Mouse (Mus musculus) kidney, adult 11 months (tissue): Measurements from ENCODE around the gene Mllt3.

Experiments
- DNase-seq: peaks from one replicate; pipeline ENCODE4 v3.0.0; 2022

Mllt3 gene

DNA sequence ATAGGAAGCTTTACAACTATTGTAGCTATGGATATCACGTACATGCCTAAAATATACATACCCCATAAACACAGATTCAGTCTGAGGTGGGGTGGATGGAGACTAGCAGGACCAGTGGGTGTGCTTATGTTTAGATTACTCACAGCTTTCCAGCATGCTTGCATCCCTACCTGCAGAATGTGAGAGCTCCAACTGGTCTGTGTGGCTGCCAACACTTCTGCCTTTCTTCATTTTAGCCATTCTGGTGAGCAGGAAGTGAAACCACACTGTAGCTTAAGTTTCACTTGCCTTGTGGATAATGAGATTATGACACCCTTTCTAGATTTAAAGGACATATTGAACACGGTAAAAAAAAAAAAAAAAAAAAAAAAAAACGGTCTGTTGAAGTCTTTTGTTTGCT lies 88.8 kb downstream of the Mllt3 start:
- no peak for DNase-seq

DNA sequence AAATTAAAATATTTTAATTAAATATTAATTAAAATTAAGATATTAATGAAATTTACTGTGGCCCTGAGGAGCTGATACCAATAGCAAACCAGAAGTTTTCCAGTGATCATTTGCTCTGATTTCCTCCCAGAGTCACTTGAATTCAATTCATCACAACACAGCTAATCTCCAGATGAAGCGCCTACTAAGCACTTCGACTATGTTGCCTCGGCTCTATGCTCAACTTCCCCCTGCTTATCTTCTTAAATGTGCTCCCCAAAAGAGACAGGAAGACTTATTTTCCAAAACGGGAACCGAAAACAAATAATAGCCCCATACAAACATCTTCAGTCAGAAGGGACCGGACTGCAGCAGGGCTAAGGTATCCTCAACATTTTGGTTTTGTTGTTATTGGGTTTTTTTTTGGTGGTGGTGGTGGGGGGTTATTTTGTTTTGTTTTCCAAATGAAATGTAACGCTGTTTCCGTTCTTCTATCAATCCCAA lies 90.2 kb downstream of the Mllt3 start:
- DNase-seq = no peak

DNA sequence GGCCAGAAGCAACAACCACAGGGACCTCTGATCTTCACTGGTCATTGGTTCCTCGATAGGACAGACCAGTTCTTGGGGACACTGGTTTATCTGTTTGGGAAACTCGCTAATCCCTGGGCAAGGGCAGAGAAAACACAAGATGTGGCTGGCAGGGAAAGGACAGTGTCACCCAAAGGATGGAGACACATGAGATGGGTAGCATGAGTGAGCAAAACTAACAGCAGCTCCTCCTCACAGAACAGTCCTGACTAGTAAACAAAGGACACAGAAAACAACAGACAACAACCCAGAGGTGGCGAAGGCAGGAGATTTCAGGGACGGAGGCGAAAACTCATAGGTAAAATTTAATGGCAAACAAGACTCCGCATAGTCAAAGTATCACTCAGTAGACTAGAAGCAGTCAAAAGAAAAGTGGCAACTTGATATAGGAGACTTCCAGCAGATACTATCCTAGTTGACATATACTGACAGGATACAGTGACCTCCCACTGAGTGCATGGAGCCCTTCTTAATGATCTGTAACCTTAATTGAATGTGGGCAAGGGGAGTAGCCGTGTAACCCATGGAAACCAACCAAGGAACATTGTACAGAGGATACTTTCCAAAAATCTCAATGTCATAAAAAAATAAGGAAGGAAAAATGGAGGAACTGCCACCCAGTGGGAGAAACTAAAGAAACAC lies 93.5 kb downstream of the Mllt3 start:
- DNase-seq = no peak

DNA sequence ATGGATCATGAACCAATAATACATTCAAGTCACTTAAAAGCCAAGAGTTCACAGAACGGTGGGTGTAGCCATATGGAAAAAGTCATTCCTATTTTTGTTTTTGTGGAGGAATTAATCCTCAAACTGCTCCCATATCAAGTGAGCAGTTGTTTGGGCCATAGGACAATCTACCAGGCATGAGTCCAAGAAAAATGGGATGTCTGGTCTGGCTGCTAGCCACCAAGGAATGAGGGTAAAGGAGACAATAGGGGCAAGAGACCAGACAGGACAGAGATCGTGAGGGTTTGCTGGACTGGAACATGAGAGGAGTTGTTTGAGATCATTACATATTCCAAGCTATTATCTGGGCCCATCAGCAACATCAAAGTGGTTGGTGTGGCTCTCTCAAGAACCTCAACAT lies 96.8 kb downstream of the Mllt3 start:
- DNase-seq = peak; percentile 17

DNA sequence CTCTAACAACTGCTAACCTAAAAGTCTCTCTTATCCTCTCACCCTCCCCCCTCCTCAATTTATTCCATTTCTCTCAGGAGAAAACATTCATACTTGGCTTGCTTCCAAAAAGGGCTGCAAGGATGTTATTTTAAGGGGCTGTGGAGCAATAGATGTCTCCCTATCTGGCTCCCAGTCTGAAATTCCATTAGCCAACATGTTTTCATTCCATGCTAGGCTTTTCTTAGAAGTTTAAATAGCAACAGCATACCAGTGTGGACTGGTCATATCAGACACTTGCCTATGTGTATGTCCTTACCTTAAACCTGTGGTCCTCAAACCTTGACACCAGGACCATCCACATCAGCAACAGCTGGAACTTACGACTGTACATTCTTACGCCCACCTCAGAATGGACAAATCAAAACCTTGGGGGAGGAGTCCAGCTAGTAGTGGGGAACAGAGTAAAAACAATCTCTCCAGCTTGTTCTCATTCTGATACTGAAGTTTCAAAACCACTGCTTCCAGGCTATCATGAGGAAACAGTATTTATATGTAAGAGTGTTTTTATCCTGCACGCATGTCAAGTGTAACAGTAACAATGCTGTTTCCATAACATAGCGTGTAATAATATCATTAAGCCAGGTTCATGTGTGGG lies 99.3 kb downstream of the Mllt3 start:
- DNase-seq = no peak

DNA sequence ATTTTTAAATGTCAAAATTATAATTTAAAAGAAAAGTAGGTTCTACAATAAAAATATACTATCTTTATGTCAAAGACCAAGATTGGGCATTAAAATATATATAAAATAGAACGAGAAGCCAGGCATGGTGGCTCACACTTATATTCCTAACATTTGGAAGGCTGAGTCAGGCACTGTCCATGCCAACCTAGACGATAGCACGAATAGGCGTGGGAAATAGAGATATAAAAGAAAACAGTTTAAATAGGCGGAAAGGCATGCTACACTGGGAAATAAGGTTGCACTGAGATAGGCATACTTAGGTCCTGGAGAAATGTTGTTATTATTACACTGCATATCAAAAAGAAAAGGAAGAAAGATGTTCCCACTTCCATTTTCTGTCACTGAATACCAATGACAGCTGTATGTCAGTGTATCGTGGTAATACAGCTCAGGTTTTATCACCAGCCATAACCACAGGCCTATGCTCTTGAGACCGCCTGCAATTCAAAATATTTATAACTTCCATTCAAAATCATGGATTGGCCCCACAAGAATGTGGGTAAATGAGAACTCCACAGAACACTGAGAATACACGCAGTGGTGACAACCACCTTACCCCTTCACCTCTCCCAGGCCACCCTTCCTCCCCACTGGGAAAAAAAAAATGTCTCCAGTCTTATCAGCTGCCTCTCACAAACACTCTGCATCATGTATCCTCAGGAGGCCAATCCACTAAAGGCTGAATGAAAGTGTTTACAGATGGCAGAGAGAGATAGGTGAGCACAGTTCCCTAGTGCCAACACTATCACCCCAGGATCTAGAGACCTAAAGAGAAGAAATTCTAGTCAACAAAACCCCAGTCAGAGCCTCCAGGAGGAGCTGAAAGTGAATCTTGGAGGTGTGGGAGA lies 102.6 kb downstream of the Mllt3 start:
- no peak for DNase-seq

DNA sequence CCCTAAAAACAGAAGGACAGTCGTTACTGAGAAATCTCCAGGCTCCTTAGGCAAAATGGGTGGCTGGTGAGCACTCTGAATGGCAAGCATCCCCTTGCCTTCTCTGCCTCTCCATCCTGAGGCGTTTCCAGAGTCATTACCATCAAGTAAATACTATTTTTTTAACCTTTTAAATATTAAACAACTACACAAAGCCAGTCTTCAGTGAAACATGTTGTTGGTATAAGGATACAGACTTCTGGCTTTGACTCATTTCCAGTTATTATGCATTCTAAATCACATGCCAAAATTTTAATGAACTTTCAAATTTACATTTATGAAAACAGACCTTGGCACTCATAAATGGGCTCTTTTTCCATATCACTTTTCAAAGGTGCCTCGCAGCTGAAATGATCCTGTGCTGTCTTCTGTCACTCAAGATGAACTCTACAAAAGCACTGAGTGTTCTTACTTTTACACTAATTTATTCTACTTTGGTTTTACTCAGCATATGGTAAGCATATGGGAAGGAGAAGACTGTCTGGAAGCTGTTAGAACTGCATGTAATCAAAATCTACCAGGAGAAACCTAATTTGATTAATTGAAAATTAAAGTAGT lies 104.5 kb downstream of the Mllt3 start:
- no peak for DNase-seq

DNA sequence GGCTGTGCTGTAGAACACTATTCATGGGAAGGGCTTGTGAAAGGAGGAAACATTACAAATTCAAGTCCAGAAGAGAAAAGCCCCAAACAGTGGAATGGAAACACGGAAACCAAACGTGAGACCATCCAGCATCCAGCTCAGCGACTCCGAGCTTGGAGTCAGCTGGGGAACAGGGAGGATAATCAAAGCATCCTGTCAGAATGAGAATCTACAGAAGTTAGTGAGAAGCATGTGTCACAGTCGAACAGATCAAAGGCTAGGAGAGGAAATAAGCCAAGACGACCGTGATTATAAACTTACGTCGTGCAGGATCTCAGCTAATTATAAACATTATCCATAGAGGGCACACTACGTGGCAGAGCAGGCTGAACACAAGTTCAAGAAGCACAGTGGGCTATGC lies 105.8 kb downstream of the Mllt3 start:
- no peak for DNase-seq

DNA sequence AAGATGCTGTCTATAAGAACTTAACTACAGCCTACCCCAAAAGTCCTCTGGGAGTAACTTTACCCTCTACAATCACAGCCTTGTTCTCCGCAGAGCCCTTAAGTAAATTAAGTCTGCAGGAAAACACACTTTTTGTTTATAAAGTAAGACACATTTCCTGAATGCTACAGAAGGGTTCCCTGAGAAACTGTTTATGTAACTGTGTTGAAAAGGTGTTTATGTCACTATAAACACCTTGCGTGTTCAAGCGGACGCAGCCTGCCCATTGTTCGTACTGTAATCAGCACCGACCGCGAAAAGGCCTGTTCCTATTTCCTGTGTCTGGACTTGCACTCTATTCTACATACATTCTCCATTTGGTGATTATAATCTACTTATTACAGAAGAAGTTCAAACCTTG lies 112.5 kb downstream of the Mllt3 start:
- DNase-seq = no peak

DNA sequence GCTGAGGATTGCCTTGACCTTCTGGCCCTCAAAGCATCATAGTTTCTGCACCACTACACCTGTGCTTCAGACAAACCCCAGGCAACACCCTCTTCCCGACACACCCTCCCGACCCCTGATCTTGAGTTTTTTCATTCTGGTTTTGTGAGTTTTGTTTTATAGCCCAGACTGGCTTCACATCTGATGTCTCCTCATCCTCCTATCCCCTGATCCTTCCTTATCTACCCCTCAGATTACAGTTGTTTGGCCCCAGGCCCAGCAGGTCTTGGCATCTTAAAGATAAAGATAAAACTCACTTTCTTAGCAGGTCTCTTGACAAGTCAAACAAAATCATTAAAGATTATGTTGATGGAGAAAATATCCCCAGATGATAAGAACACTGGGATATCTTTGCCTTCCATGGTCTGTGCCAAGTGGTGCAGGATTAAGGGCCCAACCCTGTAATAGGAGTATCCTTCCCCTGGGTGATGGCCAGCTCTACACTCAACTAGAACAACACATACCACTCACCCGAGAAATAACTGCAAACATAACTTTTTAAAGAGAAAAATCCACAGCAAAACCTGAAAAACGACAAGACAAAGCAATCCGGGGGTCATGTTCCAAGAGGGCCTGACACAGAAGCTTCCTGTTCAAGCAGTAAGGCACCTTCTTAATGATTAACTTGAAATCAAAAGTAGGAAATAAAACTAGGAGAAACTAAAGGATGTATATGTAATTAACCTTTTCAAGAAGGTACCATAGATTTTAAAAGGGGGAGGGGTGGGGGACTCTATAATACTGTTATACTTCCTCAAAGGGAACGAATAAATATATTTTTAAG lies 121.8 kb downstream of the Mllt3 start:
- DNase-seq = no peak

DNA sequence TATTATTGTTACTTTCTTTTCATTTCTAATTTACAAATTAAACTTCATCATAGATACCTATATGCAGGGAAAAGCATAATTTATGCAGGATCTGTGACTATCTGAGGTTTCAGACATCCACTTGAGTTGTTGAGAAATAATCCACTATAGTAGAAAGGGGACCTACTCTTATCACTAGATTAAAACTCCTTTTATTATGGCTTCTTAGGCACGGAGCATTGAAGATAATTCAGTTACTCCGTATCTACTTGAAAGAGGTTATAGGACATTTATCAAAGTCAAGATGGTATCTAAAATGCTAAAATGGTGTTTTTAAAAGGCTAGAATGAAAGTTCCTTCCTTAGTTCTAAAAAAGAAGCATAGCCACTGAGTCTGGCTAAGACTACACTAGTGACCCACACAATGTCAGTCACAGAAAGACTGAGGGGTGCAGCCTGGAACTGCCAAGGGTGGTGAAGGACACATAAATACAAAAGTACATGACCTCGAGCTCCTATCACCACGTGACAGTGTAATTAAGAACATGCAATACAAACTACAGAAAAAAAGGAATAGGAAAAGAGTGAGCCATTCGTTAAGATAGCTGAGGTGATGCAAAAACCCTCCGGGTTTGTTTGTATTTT lies 127.9 kb downstream of the Mllt3 start:
- DNase-seq = no peak

DNA sequence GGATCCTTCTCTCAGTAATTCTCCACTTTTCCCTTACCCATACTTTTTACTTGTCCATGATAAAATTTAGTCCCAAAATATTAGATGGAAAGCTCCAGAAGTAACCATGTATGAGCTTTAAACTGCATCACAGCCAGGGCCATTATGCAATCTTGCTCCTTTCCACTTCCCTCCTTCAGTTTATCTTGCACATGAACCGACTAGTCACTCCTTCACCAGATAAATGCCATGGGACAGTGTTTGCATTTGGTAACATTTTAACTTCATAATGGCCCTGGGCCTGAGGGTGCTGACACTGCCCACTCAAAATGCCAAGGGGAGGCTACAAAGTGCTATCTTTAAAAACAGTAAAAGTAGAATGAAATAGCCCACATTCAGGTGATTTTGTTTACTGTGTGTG lies 128.4 kb downstream of the Mllt3 start:
- DNase-seq = no peak

DNA sequence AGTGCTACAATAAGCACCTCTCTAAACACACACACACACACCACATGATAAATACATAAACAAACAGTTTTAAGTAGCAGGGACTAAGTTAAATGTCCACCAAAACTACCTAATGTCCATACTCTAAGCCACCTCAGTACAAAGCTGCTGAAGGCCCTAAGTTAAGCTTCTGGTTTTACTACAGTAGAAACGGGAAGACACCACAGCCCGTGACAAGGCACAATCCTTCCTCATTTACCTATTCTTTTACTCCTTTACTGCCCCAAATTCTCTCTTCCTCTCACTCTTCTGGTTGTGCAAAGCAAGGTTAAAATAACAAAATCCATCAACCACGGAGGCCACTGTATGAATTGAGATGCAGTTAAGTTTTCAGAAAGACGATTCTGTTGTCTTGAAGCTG lies 130.6 kb downstream of the Mllt3 start:
- no peak for DNase-seq

DNA sequence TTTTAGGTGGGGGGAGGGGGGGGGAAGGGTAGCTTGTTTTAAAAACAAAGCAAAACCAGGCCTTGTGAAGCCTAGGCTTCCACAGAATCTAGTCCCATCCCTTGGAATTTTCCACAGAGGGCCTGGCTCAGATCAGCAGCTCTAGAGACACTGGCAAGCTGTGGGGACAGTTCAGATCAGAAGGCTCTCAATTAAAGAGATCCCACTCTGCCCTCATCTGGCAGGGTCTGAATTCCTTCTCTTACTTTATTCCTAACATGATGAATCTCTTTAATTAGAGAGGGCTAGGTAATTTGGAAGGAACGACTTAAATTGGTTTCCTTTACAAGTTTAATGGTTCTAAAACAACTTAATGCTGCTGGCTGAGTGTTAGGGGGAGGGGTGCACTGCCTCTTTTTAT lies 132.0 kb downstream of the Mllt3 start:
- peak; percentile 12 for DNase-seq

DNA sequence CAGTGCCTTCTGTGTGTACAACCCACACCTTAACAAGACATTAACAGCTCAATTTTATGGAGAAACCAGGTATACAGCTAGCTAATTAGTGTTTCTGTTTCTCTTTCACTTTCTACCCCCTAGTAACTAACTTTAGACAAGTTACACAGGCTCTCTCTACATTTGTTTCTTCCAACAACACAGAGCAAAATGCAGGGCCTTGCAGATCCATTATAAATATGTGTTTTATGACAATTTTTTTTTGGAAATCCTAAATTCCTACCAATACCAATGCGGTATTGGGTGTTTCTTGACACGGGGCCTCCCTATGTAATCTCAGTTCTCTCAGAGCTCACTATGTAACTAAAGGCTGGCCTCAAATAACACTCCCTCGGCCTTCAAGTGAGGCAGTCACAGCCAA lies 139.7 kb downstream of the Mllt3 start:
- no peak for DNase-seq

DNA sequence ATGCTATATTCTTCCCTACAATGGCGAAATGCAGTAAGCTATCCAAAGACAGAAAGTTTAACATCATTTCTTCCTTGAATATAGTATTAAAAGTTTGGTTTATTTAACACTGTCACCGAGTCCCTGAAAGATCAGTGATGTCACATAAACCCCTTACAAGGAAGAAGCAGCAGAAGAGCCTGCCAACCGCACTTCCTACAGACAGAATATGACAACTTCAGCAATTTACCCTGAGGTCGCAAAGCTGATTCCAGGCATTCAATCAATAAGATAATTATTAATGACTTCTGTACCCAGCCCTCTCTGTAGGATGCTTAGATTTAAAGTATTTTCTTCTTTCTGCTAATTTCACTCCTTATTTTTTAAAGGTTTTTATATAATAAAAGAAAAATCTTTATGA lies 140.2 kb downstream of the Mllt3 start:
- no peak for DNase-seq

DNA sequence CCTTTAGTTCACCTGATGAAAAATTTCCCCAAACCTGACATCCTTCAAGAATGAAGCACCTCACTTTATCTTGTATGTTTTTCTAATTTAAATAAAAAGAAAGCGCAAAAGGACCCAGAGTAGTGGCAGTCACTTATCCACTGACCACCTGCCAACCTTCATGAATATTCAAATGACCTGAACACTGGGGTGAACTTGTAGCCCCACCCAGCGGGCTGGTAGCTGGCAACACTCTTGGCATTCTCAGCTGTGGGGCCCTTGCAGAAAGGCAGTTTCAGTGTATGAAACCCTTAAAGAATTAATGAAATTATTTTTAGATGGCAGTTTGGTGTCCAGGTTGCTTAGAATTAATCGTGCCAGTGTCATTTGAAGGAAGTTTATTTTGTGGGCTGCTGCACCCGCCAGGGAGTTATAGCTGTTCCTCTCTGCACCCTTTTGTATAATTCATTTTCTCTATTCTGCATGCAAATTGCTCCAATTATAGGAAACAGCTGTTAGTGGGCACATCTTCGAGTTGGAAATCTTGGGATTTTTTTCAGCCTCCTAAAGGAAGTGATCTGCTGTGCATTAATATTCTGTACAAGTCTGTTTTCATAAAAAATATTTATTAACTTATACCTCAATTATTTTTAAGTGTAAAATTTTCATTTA lies 149.8 kb downstream of the Mllt3 start:
- DNase-seq = peak; percentile 44

DNA sequence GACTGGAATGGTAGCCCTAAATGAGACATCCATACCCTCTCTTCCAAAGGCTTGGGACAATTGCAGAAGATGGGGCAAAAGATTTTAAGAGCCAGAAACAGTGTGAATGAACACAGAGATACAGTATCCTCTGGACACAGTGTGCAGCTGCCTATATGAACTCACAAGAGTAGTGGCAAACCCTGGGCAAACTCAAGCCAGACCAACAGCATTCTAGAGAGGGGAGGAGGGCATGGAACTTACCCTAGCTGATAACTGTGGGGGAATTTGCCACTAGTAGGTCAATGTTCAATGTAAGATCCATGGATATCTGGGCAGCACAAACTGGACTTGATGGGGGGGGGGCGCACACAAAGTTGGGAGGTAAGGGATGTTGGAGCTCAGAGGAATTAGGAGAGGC lies 151.2 kb downstream of the Mllt3 start:
- no peak for DNase-seq

DNA sequence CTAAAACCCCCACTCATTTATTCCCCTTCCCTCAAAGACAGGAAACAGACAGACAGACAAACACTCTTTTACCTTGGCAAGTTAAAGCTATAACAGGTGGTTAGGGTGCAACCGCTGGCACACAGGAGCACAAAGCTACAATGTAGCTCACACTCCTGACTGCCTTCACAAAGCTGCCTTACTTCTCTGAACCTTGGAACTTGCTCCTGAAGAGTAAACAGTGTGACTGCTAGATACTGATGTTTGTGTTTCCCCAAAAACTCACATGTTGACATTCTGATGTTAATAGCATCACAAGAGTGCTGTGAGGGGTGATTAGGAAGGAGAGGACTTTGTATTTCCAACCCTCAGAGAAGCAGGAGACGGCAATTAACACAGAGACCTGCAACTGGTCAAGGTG lies 151.6 kb downstream of the Mllt3 start:
- no peak for DNase-seq

DNA sequence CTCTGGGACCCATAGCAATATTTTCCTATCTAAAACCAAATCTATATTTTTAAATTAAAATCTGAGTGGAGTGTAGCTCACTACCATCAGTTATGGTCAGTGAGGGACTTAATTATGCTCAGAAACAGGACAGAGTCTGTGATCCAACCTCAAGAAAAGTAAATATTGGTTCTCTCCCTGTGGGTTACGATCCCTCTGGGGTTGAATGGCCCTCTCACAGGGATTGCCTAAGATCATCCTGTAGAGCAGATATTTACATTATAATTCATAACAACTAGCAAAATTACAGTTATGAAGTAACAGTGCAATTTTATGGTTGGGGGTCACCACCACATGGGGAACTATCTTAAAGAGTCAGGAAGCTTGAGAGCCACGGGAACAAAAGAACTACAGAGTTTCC lies 152.9 kb downstream of the Mllt3 start:
- no peak for DNase-seq

DNA sequence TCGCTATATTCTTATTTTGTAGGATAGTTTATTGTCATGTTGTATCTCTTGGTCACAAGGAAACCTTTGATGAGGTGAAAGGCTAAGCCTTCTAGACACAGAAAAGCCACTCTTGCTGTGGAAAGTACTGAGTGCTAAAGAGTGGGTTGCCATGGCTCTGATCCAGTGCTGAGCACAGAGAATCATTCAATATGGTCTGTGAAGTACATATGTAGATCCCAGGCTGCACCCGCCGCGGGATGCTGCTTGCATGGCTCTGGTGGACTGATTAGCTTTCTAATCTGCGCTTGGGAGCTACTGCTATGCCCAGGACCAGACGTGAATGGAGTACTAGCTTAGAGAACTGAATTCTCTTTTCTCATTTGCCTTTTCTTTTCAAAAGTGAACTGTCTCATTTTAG lies 154.5 kb downstream of the Mllt3 start:
- DNase-seq = no peak

DNA sequence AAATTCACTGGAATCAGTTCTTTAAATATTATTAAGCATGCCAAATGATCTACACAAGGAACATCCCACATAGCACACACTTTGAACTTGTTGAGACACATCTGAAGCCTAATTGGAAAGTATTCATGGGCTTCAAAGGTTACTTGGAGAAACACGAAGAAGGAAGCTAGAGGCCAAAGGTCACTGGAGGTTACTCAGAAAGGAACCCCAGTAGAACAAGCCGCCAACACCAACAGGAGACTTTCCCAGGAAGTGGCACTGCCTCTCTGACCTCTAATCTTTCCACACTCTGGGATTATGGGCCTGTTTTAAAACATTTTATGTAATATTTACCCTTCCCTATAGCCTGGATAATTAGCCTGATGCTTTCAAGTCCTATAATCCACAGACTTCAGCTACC lies 162.6 kb downstream of the Mllt3 start:
- peak; percentile 29 for DNase-seq
